Mouse (Mus musculus) left cerebral cortex, postnatal 14 days (tissue): Measurements from ENCODE around the gene Acot11. TPM values are rescaled to one million over a fixed set of nuclear protein-coding genes. Genes with fewer than 3 reads are reported as not detected.

Experiments used
- DNase-seq, 2 experiments: peaks; one replicate each; pipeline ENCODE4 v3.0.0; 2021 to 2022; ENCODE audit warnings: low spot score in 2 of 2, mixed read lengths in 1 of 2
- intact Hi-C: fragments of 180-260 bp; cut with DNase I; formaldehyde crosslinking; loops from one replicate; pipeline ENCODE4 v1.15.1; 2025
- total RNA-seq, 2 experiments: library from RNA; stranded (reverse); gene quantifications; 2 replicates each; pipeline ENCODE4 v1.2.3; 2021

Acot11 gene
- total RNA-seq, 2 experiments from 2014 or later: 30.5 to 34.1 TPM

- intact Hi-C loops: loop anchor here (1.0 kb wide), 2 partner anchors 77 to 94 kb away; no protein-coding TSS in a partner anchor
- peak; percentile 85 to 88 for DNase-seq
These were observed 96.4 kb downstream of the Acot11 start for GRCm38 (mm10) chr4:106708408-106708807.

- no peak for DNase-seq
- intact Hi-C loops: loop anchor here (1.0 kb wide), 2 partner anchors 77 to 94 kb away; no protein-coding TSS in a partner anchor
These were observed 96.8 kb downstream of the Acot11 start for GRCm38 (mm10) chr4:106707957-106708356.

GRCm38 (mm10) chr4:106705096-106705665 is 99.6 kb downstream of the Acot11 start:
- no peak for DNase-seq
- intact Hi-C loops: no loop called here

GRCm38 (mm10) chr4:106704416-106704815 is 100.4 kb downstream of the Acot11 start:
- intact Hi-C loops: no loop called here

GRCm38 (mm10) chr4:106703956-106704355 is 100.8 kb downstream of the Acot11 start:
- intact Hi-C loops: no loop called here
- DNase-seq: no peak

More at GRCm38 (mm10) chr4:106704416-106704815, 100.4 kb downstream of the Acot11 start:
- peak; percentile 65 to 80 for DNase-seq

- DNase-seq: peak; percentile 17 to 47
- intact Hi-C loops: no loop called here
These were observed 104.0 kb downstream of the Acot11 start for GRCm38 (mm10) chr4:106700798-106701197.

GRCm38 (mm10) chr4:106699989-106700388 is 104.8 kb downstream of the Acot11 start:
- intact Hi-C loops: no loop called here
- peak; percentile 24 to 54 for DNase-seq

Other genes with a start within 250 kb of the Acot11 start
- 100 to 1,000 TPM; 112 to 119 TPM for gene Dhcr24, start 244.0 kb downstream of the Acot11 start, total RNA-seq
- gene Lexm, start 187.8 kb downstream of the Acot11 start, total RNA-seq: under 1 TPM in 1 of 2 experiments, not detected in 1; 0.37 TPM
- 1 to 10 TPM; 1.7 to 2.0 TPM for gene Ttc22, start 182.6 kb downstream of the Acot11 start, total RNA-seq
- gene Pars2, start 153.9 kb downstream of the Acot11 start, total RNA-seq: 1 to 10 TPM; 6.3 to 6.5 TPM
- gene Ttc4, start 126.1 kb downstream of the Acot11 start, total RNA-seq: 10 to 100 TPM; 41.2 to 43.7 TPM
- 1 to 10 TPM; 2.1 to 2.2 TPM for gene Mroh7, start 74.1 kb downstream of the Acot11 start, total RNA-seq
- gene Fam151a, start 71.1 kb downstream of the Acot11 start, total RNA-seq: not detected
- gene Ssbp3, start 105.7 kb upstream of the Acot11 start, total RNA-seq: 100 to 1,000 TPM; 109 to 115 TPM